Mouse (Mus musculus) heart, postnatal 14 days (tissue): Measurements from ENCODE around the gene Hcn1. TPM values are rescaled to one million over a fixed set of nuclear protein-coding genes. Genes with fewer than 3 reads are reported as not detected.
A peak's percentile ranks its signal among the peaks of the same experiment; 100 is the strongest.

ENCODE experiments used
- DNase-seq, 2 experiments: peaks; one replicate each; pipeline ENCODE4 v3.0.0; 2021 to 2022
- intact Hi-C: fragments of 180-260 bp; cut with DNase I; formaldehyde crosslinking; loops from one replicate; pipeline ENCODE4 v1.15.1; 2025
- total RNA-seq, 2 experiments: library from RNA; stranded (reverse); gene quantifications; 2 replicates each; pipeline ENCODE4 v1.2.3; 2021

The Hcn1 gene
- total RNA-seq, 2 experiments from 2014 or later: 1.1 to 1.8 TPM

DNA sequence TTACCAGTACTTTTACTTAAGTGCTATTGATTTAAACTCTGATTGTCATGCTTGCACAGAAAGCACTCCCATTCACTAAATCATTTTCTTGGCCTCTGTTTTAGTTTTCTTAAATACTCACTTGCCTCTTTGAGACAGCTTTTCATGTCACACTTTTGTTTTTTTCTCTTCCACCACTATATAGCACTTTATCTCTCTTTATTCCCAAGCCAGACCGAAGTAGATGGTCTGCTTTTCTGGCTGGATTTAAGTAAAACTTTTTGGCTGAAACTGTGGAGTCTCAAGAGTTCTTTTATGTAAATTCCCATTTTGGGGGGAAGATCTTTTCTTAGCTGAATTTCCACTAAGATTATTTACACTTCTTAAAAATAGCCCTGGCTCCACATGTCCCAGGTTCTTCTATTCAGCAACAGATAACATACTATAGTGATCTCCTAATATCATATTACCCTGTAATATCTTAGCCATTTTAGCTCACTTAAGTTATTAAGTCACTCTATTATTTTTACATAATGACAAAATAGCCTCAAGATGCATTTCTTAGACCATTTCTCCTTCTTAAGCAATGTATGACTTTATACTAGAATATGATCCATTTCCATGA lies 92.7 kb downstream of the Hcn1 start:
- intact Hi-C loops: no loop called here
- no peak for DNase-seq

DNA sequence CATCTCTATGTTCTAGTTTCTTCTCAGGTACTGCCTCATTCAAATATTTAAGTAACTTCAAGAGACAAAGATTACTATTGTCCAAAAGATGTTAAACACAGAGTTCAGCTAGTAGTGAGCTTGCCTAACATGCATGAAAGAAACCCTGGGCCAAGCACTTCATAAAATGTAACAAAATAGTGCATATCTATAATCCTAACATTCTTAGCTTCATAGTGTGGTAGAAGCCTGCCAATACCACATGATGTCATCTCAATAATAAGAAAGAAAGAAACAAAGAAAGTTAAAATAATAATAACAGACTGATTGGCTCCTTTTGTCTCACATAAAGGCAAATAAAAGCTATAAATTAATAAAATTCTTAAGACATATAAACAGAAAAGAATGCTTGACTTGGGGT lies 103.5 kb downstream of the Hcn1 start:
- intact Hi-C loops: no loop called here
- DNase-seq: no peak

DNA sequence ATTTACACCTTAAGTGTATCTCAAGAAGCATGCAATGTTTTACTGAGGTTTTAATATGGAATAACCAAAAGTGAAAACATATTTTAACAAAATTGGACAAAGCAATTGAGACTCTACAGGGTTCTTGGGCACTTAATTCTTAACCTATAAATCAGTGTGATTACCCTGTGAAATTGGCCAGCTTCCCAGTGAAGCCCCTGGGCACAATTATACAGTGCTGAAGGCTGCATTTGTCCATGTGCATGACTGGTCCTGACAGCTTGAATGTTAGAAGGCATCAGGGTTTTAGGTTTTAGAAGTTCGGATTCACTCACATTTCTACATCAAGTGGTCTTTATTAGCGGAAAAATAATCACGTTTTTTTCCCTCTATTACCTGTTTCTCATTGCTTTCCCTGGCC lies 103.9 kb downstream of the Hcn1 start:
- DNase-seq: no peak
- intact Hi-C loops: no loop called here

DNA sequence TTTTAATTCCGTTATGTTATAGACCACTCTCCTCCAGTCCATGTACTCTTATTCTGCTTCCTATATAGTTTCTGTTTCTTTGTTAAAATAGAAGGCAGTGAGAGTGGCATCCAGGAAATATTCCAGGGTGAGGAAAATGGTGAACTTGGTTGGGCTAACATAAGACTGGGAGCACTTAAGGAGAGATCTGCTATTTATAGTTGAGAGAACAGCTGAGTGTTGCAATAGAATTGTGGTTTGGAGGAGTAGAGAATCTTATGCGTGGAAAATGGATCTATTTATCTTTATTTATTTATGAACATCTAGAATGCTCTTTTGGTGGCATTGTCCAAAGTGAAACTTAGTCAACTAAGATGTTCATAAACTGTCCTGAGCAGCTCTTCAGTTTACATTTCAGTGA lies 104.4 kb downstream of the Hcn1 start:
- DNase-seq: no peak
- intact Hi-C loops: no loop called here

DNA sequence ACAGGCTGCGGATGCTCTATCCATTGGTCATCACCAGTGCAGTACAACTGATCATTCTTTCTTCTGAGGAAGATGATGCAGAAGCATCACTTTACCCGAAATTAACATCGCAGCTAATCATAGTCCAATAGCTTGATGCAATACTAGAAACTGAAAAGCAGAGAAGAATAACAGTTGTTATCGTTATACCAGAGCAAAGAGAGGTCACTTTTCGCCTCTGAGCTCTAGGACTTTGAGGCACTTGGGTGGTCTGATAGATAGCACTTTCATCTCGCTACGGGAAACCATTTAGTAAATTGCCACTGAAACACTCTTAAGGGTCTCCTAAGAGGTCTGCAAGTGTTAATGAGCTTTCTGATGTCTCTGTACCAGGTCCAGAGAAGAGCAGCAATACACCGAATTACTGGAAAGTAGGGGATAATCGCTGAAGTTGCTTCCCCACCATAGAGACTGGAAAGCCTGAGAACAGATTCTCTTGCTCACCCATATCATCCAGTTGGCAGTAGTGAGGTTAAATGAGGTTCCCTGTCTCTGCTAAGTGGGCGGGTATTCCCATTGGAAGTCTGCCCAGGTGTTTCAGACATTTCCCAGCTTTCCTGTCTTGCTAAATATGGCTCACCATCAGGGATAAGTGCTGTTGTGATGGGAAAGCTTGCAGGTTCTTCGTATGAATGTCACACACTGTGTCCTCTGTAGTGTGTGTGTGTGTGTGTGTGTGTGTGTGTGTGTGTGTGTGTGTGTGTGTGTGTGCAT lies 105.0 kb downstream of the Hcn1 start:
- DNase-seq: peak; percentile 65 to 85
- intact Hi-C loops: no loop called here

DNA sequence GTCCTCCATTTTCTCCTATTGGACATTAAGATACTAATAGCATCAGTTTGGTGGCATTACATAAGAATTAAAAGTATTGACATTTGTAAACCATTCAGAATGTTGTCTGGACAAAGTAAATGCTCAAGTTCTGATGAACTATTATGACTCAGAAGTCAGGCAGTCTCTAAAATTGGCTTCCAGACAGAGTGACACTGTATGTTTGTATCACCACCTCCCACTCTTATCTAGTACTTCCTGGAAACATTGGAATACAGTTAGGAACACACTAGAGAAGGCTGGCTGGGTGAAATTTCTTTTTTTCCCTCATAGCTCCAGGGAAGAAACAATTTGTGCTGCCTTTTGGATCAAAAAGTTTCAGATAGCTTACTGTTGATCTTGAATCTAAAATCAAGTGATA lies 108.7 kb downstream of the Hcn1 start:
- intact Hi-C loops: no loop called here

DNA sequence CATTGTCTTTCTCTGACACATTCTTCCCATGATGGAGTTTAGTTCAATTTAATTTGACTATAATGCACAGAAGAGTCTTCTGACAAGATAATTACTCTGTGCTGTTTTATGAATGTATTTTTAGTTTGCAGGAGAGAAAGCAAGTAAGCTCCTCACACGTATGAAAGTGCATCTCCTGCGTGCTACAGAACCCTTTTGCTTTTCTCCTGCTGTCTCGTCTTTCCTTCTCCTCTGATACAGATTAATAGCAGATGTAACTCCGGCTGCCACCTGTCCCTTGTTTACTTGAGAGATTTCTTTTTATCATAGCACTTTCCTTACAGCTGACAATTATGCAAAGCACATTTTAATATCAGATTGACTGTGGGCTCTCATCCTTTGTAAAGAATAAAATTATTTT lies 120.0 kb downstream of the Hcn1 start:
- no peak for DNase-seq
- intact Hi-C loops: no loop called here

More for the DNA sequence above, 108.7 kb downstream of the Hcn1 start:
- no peak for DNase-seq

DNA sequence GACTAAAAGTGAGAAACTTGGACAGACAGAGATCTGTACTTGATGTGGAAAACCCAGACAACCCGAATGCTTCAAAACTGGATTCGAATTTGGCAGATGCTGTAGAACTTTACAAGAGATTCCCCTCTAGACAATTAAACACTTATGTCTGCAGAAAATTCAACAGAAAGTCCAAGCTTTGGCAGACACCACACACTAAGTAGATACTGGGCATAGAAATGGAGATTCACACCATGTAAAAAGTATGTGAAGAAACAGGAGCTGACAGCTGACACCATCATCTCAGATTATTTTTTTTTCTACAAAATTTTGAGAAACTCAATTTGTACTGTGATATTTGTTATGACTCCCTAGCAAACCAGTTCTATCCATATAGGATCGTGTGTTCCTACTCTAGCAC lies 122.0 kb downstream of the Hcn1 start:
- DNase-seq: no peak

DNA sequence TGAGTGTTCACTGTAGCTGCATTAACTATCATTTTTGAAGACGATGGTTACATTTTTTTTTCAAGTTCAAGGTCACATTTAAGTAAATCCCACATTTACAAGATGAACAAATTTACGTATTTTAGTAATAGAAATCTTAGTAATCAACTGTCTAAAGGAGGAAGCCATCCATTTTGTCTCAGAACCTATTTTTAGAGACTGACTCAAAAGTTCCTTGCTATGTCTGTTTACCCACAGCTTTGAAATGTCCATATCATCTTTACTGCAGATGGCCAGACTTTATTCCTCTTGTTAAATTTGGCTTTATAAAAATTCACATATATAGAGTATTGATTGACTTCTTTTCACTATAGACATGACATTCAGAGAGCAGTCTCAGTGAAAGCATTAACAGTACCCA lies 126.3 kb downstream of the Hcn1 start:
- intact Hi-C loops: no loop called here
- no peak for DNase-seq

More for the DNA sequence above, 122.0 kb downstream of the Hcn1 start:
- intact Hi-C loops: no loop called here

DNA sequence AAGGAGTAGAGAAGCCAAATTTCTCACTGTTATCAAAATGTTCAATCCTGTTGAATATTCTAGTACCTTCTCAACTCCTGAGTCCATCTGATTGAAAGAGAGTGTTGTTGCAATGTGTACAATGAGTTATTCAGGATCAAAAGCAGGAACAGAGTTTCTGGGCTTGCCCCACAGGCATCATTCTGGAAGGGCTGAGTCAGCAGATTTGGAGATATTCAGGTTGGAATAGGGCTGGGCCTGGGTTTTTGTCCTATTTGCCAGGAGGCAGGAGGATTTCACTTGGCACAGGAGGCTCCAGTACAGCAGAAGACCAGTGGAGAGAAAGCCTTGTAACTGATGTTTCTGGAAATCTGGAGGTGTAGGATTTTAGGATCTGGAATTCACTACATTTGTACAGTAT lies 130.6 kb downstream of the Hcn1 start:
- intact Hi-C loops: no loop called here
- DNase-seq: no peak

DNA sequence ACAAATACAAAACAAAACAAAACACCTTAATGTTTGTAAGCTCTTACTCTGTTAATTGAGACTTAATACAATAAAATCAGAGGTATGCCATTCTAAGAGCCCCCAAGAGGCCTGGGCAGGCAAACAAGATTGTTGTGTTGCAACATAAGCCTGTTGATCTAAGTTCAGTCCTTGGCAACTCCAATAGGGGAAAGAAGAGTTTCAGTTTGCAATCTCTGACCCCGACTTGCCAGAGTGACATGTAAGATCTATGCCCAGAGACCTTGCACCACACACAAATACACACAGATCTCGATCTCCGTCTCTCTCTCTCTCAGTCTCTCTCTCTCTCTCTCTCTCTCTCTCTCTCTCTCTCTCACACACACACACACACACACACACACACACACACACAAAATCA lies 142.3 kb downstream of the Hcn1 start:
- intact Hi-C loops: no loop called here
- DNase-seq: no peak

DNA sequence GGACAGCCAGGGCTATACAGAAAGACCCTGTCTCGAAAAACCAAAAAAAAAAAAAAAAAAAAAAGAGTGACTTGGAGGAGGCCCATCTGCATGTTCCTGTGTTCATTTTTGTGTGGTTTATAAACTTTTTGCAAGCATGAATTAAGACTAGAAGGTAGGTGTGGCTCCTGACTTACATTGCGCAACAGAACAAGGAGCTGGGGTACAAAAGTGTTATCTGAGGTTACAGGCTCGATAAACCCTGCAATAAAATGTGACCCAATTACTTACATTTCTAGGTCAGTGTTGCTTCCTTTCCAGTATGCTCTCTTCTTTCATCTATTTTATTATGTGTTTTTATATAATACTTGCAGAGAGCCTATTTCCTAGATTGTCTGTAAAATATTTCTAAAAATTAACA lies 143.1 kb downstream of the Hcn1 start:
- intact Hi-C loops: no loop called here
- DNase-seq: no peak

DNA sequence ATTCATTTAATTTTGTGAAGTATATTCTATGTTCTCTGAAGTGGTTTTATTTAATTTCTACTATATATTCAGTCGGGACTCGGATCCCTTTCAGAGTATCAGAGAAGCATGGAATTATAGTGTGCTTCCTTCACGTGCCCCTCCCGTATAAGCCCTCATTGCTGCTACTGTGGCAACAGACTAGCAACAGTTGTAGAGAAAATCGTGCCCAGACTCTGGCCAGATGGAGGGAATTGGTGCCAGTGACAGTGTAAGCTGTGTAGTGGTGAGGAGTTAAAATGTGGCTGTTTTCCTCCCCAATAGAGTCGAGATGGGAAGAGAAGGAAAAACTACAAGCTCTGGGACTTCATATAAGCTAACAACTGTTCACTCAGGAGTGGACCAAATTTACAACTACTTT lies 163.4 kb downstream of the Hcn1 start:
- intact Hi-C loops: no loop called here
- DNase-seq: no peak

DNA sequence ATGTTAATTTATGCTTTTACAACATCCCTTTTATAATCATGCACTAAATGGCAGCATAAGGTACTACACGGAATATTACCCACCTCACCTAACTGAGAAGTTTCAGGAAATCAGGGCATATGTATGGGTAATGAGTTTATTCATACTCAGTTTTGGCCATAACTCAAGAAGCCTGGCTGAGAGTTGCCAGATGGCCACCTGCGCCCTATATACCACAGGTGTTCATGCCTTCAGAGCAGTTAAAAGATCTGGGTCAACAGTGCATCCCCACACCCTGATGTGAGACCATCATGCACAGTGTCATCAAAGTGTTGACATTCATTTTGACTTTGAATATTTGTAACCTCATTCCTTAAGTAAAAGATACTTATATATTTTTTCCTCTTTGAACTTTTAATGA lies 183.3 kb downstream of the Hcn1 start:
- DNase-seq: no peak
- intact Hi-C loops: no loop called here

DNA sequence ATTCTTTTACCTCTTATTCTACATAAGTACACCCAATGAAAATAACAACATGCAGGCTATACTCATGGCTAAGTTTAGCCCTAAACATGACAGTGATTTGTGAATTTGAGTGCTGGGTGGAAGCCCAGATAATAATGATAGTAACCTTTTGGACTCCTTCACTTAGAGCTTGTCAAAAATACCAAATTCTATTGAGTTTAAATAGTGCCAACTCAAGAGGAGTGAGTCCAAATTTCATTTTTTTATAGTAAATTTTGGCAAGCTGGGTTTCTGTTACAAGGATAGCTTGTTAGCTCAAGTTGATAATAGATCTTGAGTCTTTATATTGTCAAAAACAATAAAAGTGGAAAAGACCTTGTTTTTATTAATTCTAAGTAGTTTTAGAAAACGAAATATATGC lies 190.7 kb downstream of the Hcn1 start:
- DNase-seq: no peak
- intact Hi-C loops: no loop called here

DNA sequence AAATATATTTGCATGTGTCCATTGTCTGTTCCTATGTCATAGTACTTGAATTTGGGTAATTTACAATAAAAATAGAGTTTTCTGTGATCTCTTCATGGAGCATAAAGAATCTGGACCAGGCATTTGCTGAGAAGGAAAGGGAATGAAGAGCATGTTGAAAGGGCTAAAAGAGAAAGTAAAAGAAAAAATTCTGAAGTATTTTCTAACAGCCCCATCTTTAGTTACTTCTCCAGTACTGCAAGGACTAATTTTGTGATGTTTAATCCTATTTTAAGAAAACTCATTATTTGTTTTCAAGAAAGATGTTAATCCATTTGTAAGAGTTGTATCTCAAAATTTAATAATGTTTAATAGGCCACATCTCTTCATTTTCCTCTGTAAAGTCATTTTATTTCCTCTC lies 198.9 kb downstream of the Hcn1 start:
- no peak for DNase-seq
- intact Hi-C loops: no loop called here

DNA sequence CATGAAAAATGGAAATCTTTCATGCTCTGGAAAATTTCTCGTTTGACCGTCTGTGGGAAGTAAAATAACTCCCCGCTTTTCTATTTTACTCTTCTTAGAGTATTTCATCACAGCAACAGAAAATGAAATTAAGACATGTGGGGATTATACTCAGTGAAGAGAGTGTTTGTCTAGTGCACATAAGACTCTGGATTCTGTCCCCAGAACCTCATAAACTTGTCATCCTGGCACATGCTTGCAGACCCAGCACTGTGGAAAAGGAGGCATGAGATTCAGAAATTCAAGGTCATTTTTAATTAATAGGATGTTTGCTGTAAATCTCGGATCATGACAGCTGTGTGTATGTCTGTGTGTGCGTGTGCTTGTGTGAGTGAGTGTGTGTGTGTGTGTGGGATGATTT lies 225.5 kb downstream of the Hcn1 start:
- intact Hi-C loops: no loop called here
- DNase-seq: no peak

DNA sequence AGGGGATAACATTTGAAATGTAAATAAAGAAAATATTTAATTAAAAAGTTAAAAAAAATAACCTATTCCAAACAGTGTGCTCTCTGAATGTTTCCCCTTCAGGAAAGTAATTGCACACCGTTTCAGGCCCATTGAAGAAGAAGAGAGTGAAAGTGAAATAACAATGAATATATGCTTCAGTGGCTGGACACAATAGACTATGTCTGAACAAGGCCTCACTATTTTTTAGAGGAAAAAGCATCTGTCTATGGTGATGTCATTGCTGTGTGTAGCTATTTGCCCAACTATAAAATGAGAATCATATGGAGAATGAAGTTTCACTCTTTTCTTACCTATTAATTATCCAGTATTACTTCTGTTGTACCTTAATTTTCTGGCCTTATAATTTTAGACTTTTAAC lies 234.5 kb downstream of the Hcn1 start:
- intact Hi-C loops: no loop called here
- DNase-seq: no peak

DNA sequence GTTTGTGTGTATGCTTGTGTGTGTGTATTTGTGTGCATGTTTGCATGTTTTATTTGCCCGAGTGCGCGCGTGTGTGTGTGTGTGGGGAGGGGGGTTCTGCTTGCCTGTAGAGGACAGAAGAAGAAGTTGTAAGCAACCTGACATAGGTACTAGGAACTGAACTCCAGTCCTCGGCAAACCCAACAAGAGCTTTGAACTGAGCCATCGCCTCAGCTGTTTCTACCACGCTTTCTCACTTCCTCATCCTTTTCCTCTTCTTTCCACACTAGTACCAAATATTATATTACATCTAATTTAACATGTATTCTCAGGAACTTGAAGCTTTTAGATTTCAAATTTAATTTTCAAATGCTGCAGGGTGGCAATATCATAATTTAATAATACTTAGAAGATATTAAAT lies 236.1 kb downstream of the Hcn1 start:
- intact Hi-C loops: no loop called here
- DNase-seq: no peak

DNA sequence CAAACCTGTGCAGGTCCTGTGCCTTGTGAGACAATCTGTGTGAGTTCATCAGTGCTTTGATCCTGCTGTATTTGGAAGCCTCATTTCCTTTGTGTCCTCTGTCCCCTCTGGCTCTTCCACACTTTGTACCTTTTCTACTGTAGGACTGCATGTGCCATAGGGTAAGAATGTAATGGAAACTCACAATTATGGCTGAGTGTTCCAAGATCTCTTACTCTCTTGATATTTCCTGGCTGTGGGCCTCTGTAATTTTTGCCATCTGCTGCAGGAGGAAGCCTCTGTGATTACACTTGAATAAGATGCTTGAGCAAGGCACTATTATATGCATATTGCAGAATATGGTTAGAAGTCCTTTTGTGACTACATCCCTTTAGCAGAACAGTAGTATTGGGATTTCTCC lies 240.2 kb downstream of the Hcn1 start:
- DNase-seq: no peak
- intact Hi-C loops: no loop called here

DNA sequence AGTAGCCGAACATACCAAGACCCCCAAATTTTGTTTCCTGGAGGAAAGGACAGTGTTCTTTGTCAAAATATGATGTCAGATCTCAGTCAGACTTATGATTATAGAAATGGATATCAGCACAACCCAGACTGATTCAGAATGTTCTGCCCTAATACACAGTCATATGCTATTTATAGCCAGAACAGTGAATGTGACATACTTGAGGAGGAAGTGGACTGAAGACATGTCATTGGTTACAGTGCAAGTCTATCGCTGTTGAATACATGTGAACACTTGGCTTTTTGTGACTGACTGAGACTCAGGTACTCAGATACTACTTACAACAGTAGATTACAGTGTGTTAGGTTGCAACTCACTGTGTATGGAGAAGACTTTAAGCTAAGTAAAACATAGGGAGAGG lies 245.2 kb downstream of the Hcn1 start:
- intact Hi-C loops: no loop called here
- DNase-seq: no peak

DNA sequence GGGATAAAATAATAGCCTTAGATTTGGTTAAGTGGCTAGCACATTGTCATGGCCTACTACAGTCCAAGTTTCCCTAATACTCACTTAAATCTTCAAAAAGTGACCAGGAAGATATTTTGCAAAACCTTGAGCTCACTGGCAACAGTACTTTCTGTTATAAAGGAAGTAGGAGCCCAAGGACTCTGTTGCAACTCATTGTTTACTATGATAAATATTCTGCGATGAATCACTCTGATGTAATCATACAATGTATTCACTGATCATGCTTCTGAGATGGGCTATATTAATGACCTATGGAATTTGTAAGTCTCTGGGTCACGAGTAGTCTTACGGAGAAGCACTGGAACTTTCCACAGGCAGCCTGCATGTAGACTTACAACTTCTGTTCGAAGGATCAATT lies 246.6 kb downstream of the Hcn1 start:
- DNase-seq: no peak
- intact Hi-C loops: no loop called here
